Mouse (Mus musculus) CH12.LX (cell line): ENCODE measurements around the gene Samd14. TPM values are rescaled to one million over a fixed set of nuclear protein-coding genes. Genes with fewer than 3 reads are reported as not detected.

Experiments used
- DNase-seq: peaks from one replicate; pipeline ENCODE4 v3.0.0-alpha.2; 2013; ENCODE audit errors: extremely low read depth
- H3K27ac ChIP-seq: 2 replicates; pipeline ENCODE4 v1.5.1; 2012; ENCODE audit warnings: low read depth, mild to moderate bottlenecking, control low read depth, moderate library complexity; ENCODE audit not compliant: insufficient read depth
- H3K27me3 ChIP-seq: replicated peaks from 2 replicates; pipeline ENCODE3; 2012; ENCODE audit warnings: inconsistent platforms
- H3K36me3 ChIP-seq, 2 experiments: replicated peaks in 1 of 2; 2 replicates each; pipeline versions ENCODE3 to v1.6.1; 2012; ENCODE audit warnings: inconsistent platforms in 1 of 2, low read length in 1 of 2, mild to moderate bottlenecking in 1 of 2, mixed read lengths in 1 of 2, moderate library complexity in 1 of 2; ENCODE audit not compliant: control insufficient read depth in 1 of 2, insufficient read depth in 1 of 2
- H3K4me1 ChIP-seq, 2 experiments: 2 replicates each; pipeline ENCODE4 v1.6.1; 2012; ENCODE audit warnings: inconsistent platforms in 1 of 2, moderate library complexity in 1 of 2; ENCODE audit not compliant: insufficient read depth in 2 of 2, control insufficient read depth in 1 of 2
- H3K4me2 ChIP-seq: 2 replicates; pipeline ENCODE4 v1.6.1; 2012; ENCODE audit warnings: low read depth, mild to moderate bottlenecking, control low read depth; ENCODE audit not compliant: poor library complexity, insufficient read depth, severe bottlenecking
- H3K4me3 ChIP-seq, 3 experiments: fragments of 150-350 bp in 1 of 3; sonication (generic) in 1 of 3; replicated peaks in 1 of 3; 2 replicates each; pipeline versions ENCODE3 to v1.5.1; 2011 to 2012; ENCODE audit warnings: low read depth in 2 of 3, low read length in 2 of 3, mild to moderate bottlenecking in 2 of 3, moderate library complexity in 2 of 3, control low read depth in 1 of 3, improper control_type of control experiment in 1 of 3, inconsistent platforms in 1 of 3, mixed read lengths in 1 of 3; ENCODE audit not compliant: poor library complexity in 1 of 3
- H3K79me2 ChIP-seq: replicated peaks from 2 replicates; pipeline ENCODE4 v1.6.1; 2012; ENCODE audit warnings: mild to moderate bottlenecking, moderate library complexity; ENCODE audit not compliant: control insufficient read depth, poor library complexity, insufficient read depth, severe bottlenecking; ENCODE audit errors: extremely low read depth
- H3K9ac ChIP-seq: 2 replicates; pipeline ENCODE4 v1.6.1; 2012; ENCODE audit warnings: low read depth, mild to moderate bottlenecking, control low read depth, moderate library complexity; ENCODE audit not compliant: insufficient read depth
- H3K9me3 ChIP-seq: replicated peaks from 2 replicates; pipeline ENCODE3; 2012; ENCODE audit warnings: low read length, inconsistent platforms, mixed read lengths
- BHLHE40 ChIP-seq: IDR thresholded peaks from 2 replicates; pipeline ENCODE4 v1.6.1; 2011; ENCODE audit warnings: mild to moderate bottlenecking, low read depth, low read length, improper control_type of control experiment
- CHD1 ChIP-seq: IDR thresholded peaks from 2 replicates; pipeline ENCODE4 v1.6.1; 2012; ENCODE audit warnings: low read depth, low read length, improper control_type of control experiment, inconsistent platforms
- CHD2 ChIP-seq: IDR thresholded peaks from 2 replicates; pipeline ENCODE4 v1.6.1; 2011; ENCODE audit warnings: low read length, improper control_type of control experiment
- CTCF ChIP-seq, 2 experiments: IDR thresholded peaks in 1 of 2; conservative IDR thresholded peaks in 1 of 2; 2 replicates each; pipeline ENCODE4 v1.5.1; 2011 to 2012; ENCODE audit warnings: low read depth in 2 of 2, low read length in 2 of 2, improper control_type of control experiment in 1 of 2, inconsistent platforms in 1 of 2, mild to moderate bottlenecking in 1 of 2, moderate library complexity in 1 of 2
- HCFC1 ChIP-seq: IDR thresholded peaks from 2 replicates; pipeline ENCODE4 v1.6.1; 2012; ENCODE audit warnings: low read depth, mild to moderate bottlenecking, inconsistent platforms, low read length, improper control_type of control experiment
- IRF4 ChIP-seq: IDR thresholded peaks from 2 replicates; pipeline ENCODE4 v1.6.1; 2014; ENCODE audit warnings: low read depth, mild to moderate bottlenecking, inconsistent platforms, low read length, improper control_type of control experiment
- MAZ ChIP-seq: IDR thresholded peaks from 2 replicates; pipeline ENCODE4 v1.6.1; 2012; ENCODE audit warnings: low read depth, mild to moderate bottlenecking, inconsistent platforms, low read length, improper control_type of control experiment, moderate library complexity
- NRF1 ChIP-seq: IDR thresholded peaks from 2 replicates; pipeline ENCODE4 v1.6.1; 2014; ENCODE audit warnings: low read depth, mild to moderate bottlenecking, inconsistent platforms, low read length, improper control_type of control experiment, moderate library complexity
- PAX5 ChIP-seq: IDR thresholded peaks from 2 replicates; pipeline ENCODE4 v1.6.1; 2012; ENCODE audit warnings: low read length, inconsistent platforms, mixed read lengths
- SIN3A ChIP-seq: IDR thresholded peaks from 2 replicates; pipeline ENCODE4 v1.6.1; 2012; ENCODE audit warnings: low read length, improper control_type of control experiment, inconsistent platforms
- TBP ChIP-seq: conservative IDR thresholded peaks from 2 replicates; pipeline ENCODE4 v1.6.1; 2011; ENCODE audit warnings: low read depth, low read length, improper control_type of control experiment
- USF2 ChIP-seq: conservative IDR thresholded peaks from 2 replicates; pipeline ENCODE4 v1.6.1; 2011; ENCODE audit warnings: low read depth, low read length, improper control_type of control experiment
- ZKSCAN1 ChIP-seq: IDR thresholded peaks from 2 replicates; pipeline ENCODE4 v1.6.1; 2012; ENCODE audit warnings: low read depth, inconsistent platforms, low read length, improper control_type of control experiment, borderline replicate concordance
- ZNF384 ChIP-seq: IDR thresholded peaks from 2 replicates; pipeline ENCODE4 v1.6.1; 2012; ENCODE audit warnings: low read depth, low read length, improper control_type of control experiment, inconsistent platforms
- dilution Hi-C: fragments of 300-500 bp; cut with MboI; formaldehyde crosslinking; loops from 2 replicates; pipeline ENCODE4 v1.14.3; 2020; ENCODE audit warnings: low sequenced_read_pairs; ENCODE audit not compliant: extremely low pct_unique_long_range_greater_than_20kb, extremely low pct_ligation_motif_present
- in situ Hi-C: fragments of 300-500 bp; cut with MboI; formaldehyde crosslinking; loops from 3 replicates; pipeline ENCODE4 v1.14.3; 2019; ENCODE audit warnings: low sequenced_read_pairs, low pct_ligation_motif_present, low pct_unique_long_range_greater_than_20kb, mixed read lengths
- polyA plus RNA-seq: library from polyadenylated mRNA; unstranded; fragments of >175 nt; gene quantifications from 2 replicates; pipeline ENCODE4 v1.2.1, GENCODE M21; 2012; ENCODE audit warnings: low read depth; ENCODE audit not compliant: insufficient read length
- total RNA-seq, 2 experiments: library from RNA; depleted of rRNA; stranded (reverse); fragments of 300-350 nt in 1 of 2; fragments of >200 nt in 1 of 2; gene quantifications; 2 replicates each; pipeline ENCODE4 v1.2.3; 2012 to 2014

The Samd14 gene
- total and polyA plus RNA-seq, 3 experiments = 0.17 TPM; not detected in 2

GRCm38 (mm10) chr11:94974951-94975350 lies 34.7 kb upstream of the Samd14 start:
- no peaks in the 10 kb centered on the region for H3K36me3 ChIP-seq
- H3K9ac ChIP-seq = no peak overlapping the region
- H3K79me2 ChIP-seq = no peaks in the 10 kb centered on the region
- TF ChIP-seq IRF4 = no peak
- dilution Hi-C loops = no loop called here
- H3K27ac ChIP-seq = no peak overlapping the region
- no peak for DNase-seq
- H3K27me3 ChIP-seq = peaks cover 82% of the 10 kb centered on the region
- H3K4me3 ChIP-seq = no peak overlapping the region
- peaks cover 15 to 40% of the 10 kb centered on the region in 2 experiments for H3K4me1 ChIP-seq
- in situ Hi-C loops = loop anchor here (5.0 kb wide), 1 partner anchor 38 kb away; the partner anchor contains the start of gene Col1a1
- no peak overlapping the region for H3K4me2 ChIP-seq
- no peaks in the 10 kb centered on the region for H3K9me3 ChIP-seq

GRCm38 (mm10) chr11:94976199-94976598 lies 33.5 kb upstream of the Samd14 start, which contains the start of gene Sgca:
TSS of gene Sgca (minus strand) at chr11:94976327.
- Histone ChIP-seq H3K9ac (no peak within 1 kb of the TSS), H3K27me3 (peaks cover 82% of the 10 kb centered on the region), H3K27ac (no peak within 1 kb of the TSS)
- DNase-seq = no peak
- dilution Hi-C loops = no loop called here
- no peak for TF ChIP-seq TBP
- TF ChIP-seq HCFC1 = no peak
- TF ChIP-seq, all 38 proteins: peak for 0
- Histone ChIP-seq H3K36me3 (no peaks in the 10 kb centered on the region), H3K4me1 (peaks cover 11 to 32% of the 10 kb centered on the region in 2 experiments), H3K4me3 (no peak within 1 kb of the TSS), H3K4me2 (no peak within 1 kb of the TSS), H3K9me3 (no peaks in the 10 kb centered on the region), H3K79me2 (no peaks in the 10 kb centered on the region)
- in situ Hi-C loops = no loop called here

- no peak for TF ChIP-seq USF2
- TF ChIP-seq PAX5 = no peak
- no peak for TF ChIP-seq CHD1
- no peak for TF ChIP-seq ZKSCAN1
- no peak for TF ChIP-seq SIN3A
- no peak for TF ChIP-seq ZNF384
- TF ChIP-seq BHLHE40 = no peak
- TF ChIP-seq NRF1 = no peak
- TF ChIP-seq CHD2 = no peak
- no peak for TF ChIP-seq CTCF (conservative IDR thresholded peaks at IDR 0.05 in 1 of 2, IDR thresholded peaks at IDR 0.05 in 1 of 2; ENCODE audit: low read depth in 2 of 2, low read length in 2 of 2)
- TF ChIP-seq MAZ = no peak
- no peak overlapping the region for H3K27ac ChIP-seq
- dilution Hi-C loops = no loop called here
- H3K4me1 ChIP-seq = peaks cover 0 to 13% of the 10 kb centered on the region in 2 experiments; a peak in 3 of 4 replicates
- no peaks in the 10 kb centered on the region for H3K36me3 ChIP-seq
- peaks cover 70% of the 10 kb centered on the region for H3K27me3 ChIP-seq
- no peaks in the 10 kb centered on the region for H3K79me2 ChIP-seq
- no peaks in the 10 kb centered on the region for H3K9me3 ChIP-seq
- in situ Hi-C loops = no loop called here
- peak overlapping the region in 1 of 3 experiments; percentile 18 for H3K4me3 ChIP-seq
- H3K4me2 ChIP-seq = peak overlapping the region; percentile 95
- DNase-seq = no peak
- H3K9ac ChIP-seq = no peak overlapping the region; the same call in 1 of the 2 replicates
Measured at GRCm38 (mm10) chr11:94978178-94978915, 31.3 kb upstream of the Samd14 start.
